Mouse (Mus musculus): ENCODE results near the gene Rpl7l1. TPM values are rescaled to one million over a fixed set of nuclear protein-coding genes. Genes with fewer than 3 reads are reported as not detected.

Rpl7l1 gene
- polyA plus RNA-seq, 2 experiments: 38.0 to 65.5 TPM

DNA sequence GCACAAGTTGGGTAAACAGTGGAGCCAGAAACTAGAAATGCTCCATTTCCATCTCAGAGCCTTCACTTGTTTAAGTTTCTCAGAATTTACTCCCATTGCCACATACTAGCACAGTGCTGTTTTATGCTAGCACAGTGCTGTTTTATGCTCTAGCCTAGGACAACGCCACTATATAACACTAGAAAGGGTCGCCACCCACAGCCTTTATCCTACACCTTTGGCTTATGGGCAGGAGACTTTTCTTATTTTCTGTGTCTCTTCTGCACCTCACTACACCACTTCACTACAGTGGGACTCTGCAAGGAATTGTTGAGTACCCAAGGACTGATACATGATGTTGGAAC is 722 bp upstream of the Rpl7l1 start:
- WGBS (ENCODE audit: insufficient replicate concordance): 57% methylated on average over 2 of the region's 2 CpGs
- peak overlapping the region; percentile 77 for H3K9ac ChIP-seq (replicated peaks)

GRCm38 (mm10) chr17:46781876-46782275 is 596 bp downstream of the Rpl7l1 start:
- Histone ChIP-seq H3K4me2 (ENCODE audit: low read depth) (peak overlapping the region; percentile 89), H3K9me3 (ENCODE audit: control insufficient read depth, low read length) (no peaks in the 10 kb centered on the region), H3K27ac (peak overlapping the region; percentile 53), H3K4me1 (replicated peaks; ENCODE audit: control insufficient read depth in 2 of 2, insufficient read depth in 2 of 2, low read length in 1 of 2) (peaks cover 4 to 6% of the 10 kb centered on the region in 2 experiments), H3K36me3 (replicated peaks; ENCODE audit: control insufficient read depth, insufficient read depth, low read depth) (peaks cover 38% of the 10 kb centered on the region), H3K27me3 (ENCODE audit: control insufficient read depth, insufficient read depth, low read length) (no peaks in the 10 kb centered on the region), H3K9ac (replicated peaks) (peak overlapping the region; percentile 80), H3K4me3 (ENCODE audit: insufficient read depth in 1 of 2, low read depth in 2 of 2, low read length in 2 of 2) (peak overlapping the region; percentile 88 to 99)
- ATAC-seq (ENCODE audit: insufficient read depth): no peak
- no peak for TF ChIP-seq EP300 (IDR thresholded peaks at IDR 0.05; ENCODE audit: low read depth)
- no peak for TF ChIP-seq CTCF (IDR thresholded peaks at IDR 0.05; ENCODE audit: low read depth)
- no peak for DNase-seq (ENCODE audit: low read depth in 3 of 3, low spot score in 3 of 3)
- 4% methylated on average over 11 of the region's 11 CpGs for WGBS (ENCODE audit: insufficient replicate concordance)

More for the DNA sequence above, 722 bp upstream of the Rpl7l1 start:
- Histone ChIP-seq H3K4me1 (replicated peaks; ENCODE audit: control insufficient read depth in 2 of 2, insufficient read depth in 2 of 2, low read length in 1 of 2) (peaks cover 9 to 10% of the 10 kb centered on the region in 2 experiments), H3K36me3 (replicated peaks; ENCODE audit: control insufficient read depth, insufficient read depth, low read depth) (peaks cover 25% of the 10 kb centered on the region), H3K4me2 (ENCODE audit: low read depth) (peak overlapping the region; percentile 89), H3K4me3 (ENCODE audit: insufficient read depth in 1 of 2, low read depth in 2 of 2, low read length in 2 of 2) (peak overlapping the region; percentile 33 to 88), H3K27me3 (ENCODE audit: control insufficient read depth, insufficient read depth, low read length) (no peaks in the 10 kb centered on the region), H3K9me3 (ENCODE audit: control insufficient read depth, low read length) (no peaks in the 10 kb centered on the region), H3K27ac (peak overlapping the region; percentile 53)
- ATAC-seq (ENCODE audit: insufficient read depth) (no peak), DNase-seq (ENCODE audit: low read depth in 3 of 3, low spot score in 3 of 3) (no peak)
- TF ChIP-seq CTCF (IDR thresholded peaks at IDR 0.05; ENCODE audit: low read depth) (no peak), EP300 (IDR thresholded peaks at IDR 0.05; ENCODE audit: low read depth) (no peak)

DNA sequence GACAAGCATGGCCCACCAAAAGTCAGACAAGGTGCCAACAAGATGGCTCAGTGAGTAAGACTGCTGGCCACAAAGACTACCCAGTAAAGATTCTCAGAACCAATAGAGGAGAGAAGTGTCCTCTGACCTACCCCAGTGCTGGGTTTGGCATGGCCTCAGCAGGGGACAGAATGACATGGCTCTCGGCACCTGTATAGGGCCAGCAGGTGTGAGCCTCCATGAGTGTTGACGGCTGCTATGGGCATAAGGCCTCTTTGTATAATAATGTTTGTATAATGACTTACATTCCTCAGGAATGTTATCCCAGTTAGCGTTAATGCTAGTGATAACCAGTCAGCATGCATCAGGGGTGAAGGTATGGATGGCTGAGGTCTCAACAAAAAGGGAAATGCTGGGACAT is 6.4 kb downstream of the Rpl7l1 start:
- Histone ChIP-seq H3K9ac (replicated peaks) (no peak overlapping the region), H3K4me1 (replicated peaks; ENCODE audit: control insufficient read depth in 2 of 2, insufficient read depth in 2 of 2, low read length in 1 of 2) (peaks cover 0 to 7% of the 10 kb centered on the region in 2 experiments; a peak in 3 of 4 replicates)
- WGBS (ENCODE audit: insufficient replicate concordance): 81% methylated on average over 3 of the region's 3 CpGs

GRCm38 (mm10) chr17:46775070-46775469 is 7.4 kb downstream of the Rpl7l1 start:
- no peak for ATAC-seq (ENCODE audit: insufficient read depth)
- 88% methylated on average over 9 of the region's 9 CpGs for WGBS (ENCODE audit: insufficient replicate concordance)

More for the DNA sequence above, 6.4 kb downstream of the Rpl7l1 start:
- Histone ChIP-seq H3K9me3 (ENCODE audit: control insufficient read depth, low read length) (no peaks in the 10 kb centered on the region), H3K36me3 (replicated peaks; ENCODE audit: control insufficient read depth, insufficient read depth, low read depth) (peaks cover 60% of the 10 kb centered on the region), H3K27ac (no peak overlapping the region), H3K27me3 (ENCODE audit: control insufficient read depth, insufficient read depth, low read length) (no peaks in the 10 kb centered on the region), H3K4me3 (ENCODE audit: insufficient read depth in 1 of 2, low read depth in 2 of 2, low read length in 2 of 2) (no peak overlapping the region), H3K4me2 (ENCODE audit: low read depth) (no peak overlapping the region)
- TF ChIP-seq CTCF (IDR thresholded peaks at IDR 0.05; ENCODE audit: low read depth) (no peak), EP300 (IDR thresholded peaks at IDR 0.05; ENCODE audit: low read depth) (no peak)
- DNase-seq (ENCODE audit: low read depth in 3 of 3, low spot score in 3 of 3) (no peak), ATAC-seq (ENCODE audit: insufficient read depth) (no peak)

GRCm38 (mm10) chr17:46774131-46774472 is 8.4 kb downstream of the Rpl7l1 start:
- no peaks in the 10 kb centered on the region for H3K27me3 ChIP-seq (ENCODE audit: control insufficient read depth, insufficient read depth, low read length)
- WGBS (ENCODE audit: insufficient replicate concordance): 52% methylated on average over 2 of the region's 2 CpGs
- ATAC-seq (ENCODE audit: insufficient read depth) (no peak), DNase-seq (ENCODE audit: low read depth in 3 of 3, low spot score in 3 of 3) (no peak)
- no peak for TF ChIP-seq EP300 (IDR thresholded peaks at IDR 0.05; ENCODE audit: low read depth)
- H3K4me2 ChIP-seq (ENCODE audit: low read depth): peak overlapping the region; percentile 82
- H3K4me1 ChIP-seq (replicated peaks; ENCODE audit: control insufficient read depth in 2 of 2, insufficient read depth in 2 of 2, low read length in 1 of 2): peaks cover 0 to 7% of the 10 kb centered on the region in 2 experiments; a peak in 2 of 4 replicates
- no peaks in the 10 kb centered on the region for H3K9me3 ChIP-seq (ENCODE audit: control insufficient read depth, low read length)
- H3K4me3 ChIP-seq (ENCODE audit: insufficient read depth in 1 of 2, low read depth in 2 of 2, low read length in 2 of 2): peak overlapping the region in 1 of 2 experiments; percentile 86; a peak in 2 of 4 replicates
- peaks cover 44% of the 10 kb centered on the region for H3K36me3 ChIP-seq (replicated peaks; ENCODE audit: control insufficient read depth, insufficient read depth, low read depth)
- H3K9ac ChIP-seq (replicated peaks): peak overlapping the region; percentile 18; the same call in 1 of the 2 replicates
- no peak overlapping the region for H3K27ac ChIP-seq

More at GRCm38 (mm10) chr17:46775070-46775469, 7.4 kb downstream of the Rpl7l1 start:
- TF ChIP-seq EP300 (IDR thresholded peaks at IDR 0.05; ENCODE audit: low read depth) (no peak), CTCF (IDR thresholded peaks at IDR 0.05; ENCODE audit: low read depth) (no peak)
- Histone ChIP-seq H3K4me1 (replicated peaks; ENCODE audit: control insufficient read depth in 2 of 2, insufficient read depth in 2 of 2, low read length in 1 of 2) (peaks cover 0 to 7% of the 10 kb centered on the region in 2 experiments; a peak in 2 of 4 replicates), H3K9ac (replicated peaks) (no peak overlapping the region), H3K9me3 (ENCODE audit: control insufficient read depth, low read length) (no peaks in the 10 kb centered on the region), H3K27me3 (ENCODE audit: control insufficient read depth, insufficient read depth, low read length) (no peaks in the 10 kb centered on the region), H3K27ac (no peak overlapping the region), H3K36me3 (replicated peaks; ENCODE audit: control insufficient read depth, insufficient read depth, low read depth) (peaks cover 54% of the 10 kb centered on the region), H3K4me2 (ENCODE audit: low read depth) (no peak overlapping the region), H3K4me3 (ENCODE audit: insufficient read depth in 1 of 2, low read depth in 2 of 2, low read length in 2 of 2) (no peak overlapping the region)
- no peak for DNase-seq (ENCODE audit: low read depth in 3 of 3, low spot score in 3 of 3)

Measured in liver, embryonic 14.5 days (tissue).